Mouse (Mus musculus): ENCODE measurements at regions not wholly inside any gene's neighbourhood (a gene's known extent, or its start where the extent isn't known, plus 50 kb on each side); places are given as distances from the start of the nearest gene placed in this dataset.

- H3K27me3 ChIP-seq (ENCODE audit: control insufficient read depth, insufficient read depth, low read length): no peaks in the 10 kb centered on the region
- H3K4me3 ChIP-seq (replicated peaks; ENCODE audit: insufficient read depth, low read depth, low read length): no peak overlapping the region
- H3K4me1 ChIP-seq (ENCODE audit: control insufficient read depth, insufficient read depth, low read length): peaks cover 3% of the 10 kb centered on the region; the same call in 1 of the 2 replicates
- H3K27ac ChIP-seq (ENCODE audit: insufficient read depth, low read length): no peak overlapping the region
- WGBS: 76% methylated on average over 2 of the region's 2 CpGs
- TF ChIP-seq CTCF (IDR thresholded peaks at IDR 0.05; ENCODE audit: borderline replicate concordance, insufficient read depth, low read depth, low read length) (no peak), POLR2A (IDR thresholded peaks at IDR 0.05; ENCODE audit: borderline replicate concordance, insufficient read depth, low read length) (no peak)
- no peak for DNase-seq
These were observed 1550.1 kb downstream of the Cdh8 start for GRCm38 (mm10) chr8:97866148-97866547.

- no peaks in the 10 kb centered on the region for H3K27me3 ChIP-seq (ENCODE audit: control insufficient read depth, insufficient read depth, low read length)
- TF ChIP-seq CTCF (IDR thresholded peaks at IDR 0.05; ENCODE audit: borderline replicate concordance, insufficient read depth, low read depth, low read length) (no peak), POLR2A (IDR thresholded peaks at IDR 0.05; ENCODE audit: borderline replicate concordance, insufficient read depth, low read length) (no peak)
- WGBS: 11% methylated on average over 2 of the region's 2 CpGs
- no peak overlapping the region for H3K27ac ChIP-seq (ENCODE audit: insufficient read depth, low read length)
- peaks cover 3% of the 10 kb centered on the region; the same call in 1 of the 2 replicates for H3K4me1 ChIP-seq (ENCODE audit: control insufficient read depth, insufficient read depth, low read length)
- H3K4me3 ChIP-seq (replicated peaks; ENCODE audit: insufficient read depth, low read depth, low read length): no peak overlapping the region
- DNase-seq: peak; percentile 7 to 41
These were observed 1554.8 kb downstream of the Cdh8 start for GRCm38 (mm10) chr8:97861511-97861910.

GRCm38 (mm10) chr8:97860201-97860600 lies 1556.1 kb downstream of the Cdh8 start:
- no peak for DNase-seq
- H3K27me3 ChIP-seq (ENCODE audit: control insufficient read depth, insufficient read depth, low read length): no peaks in the 10 kb centered on the region
- no peak for TF ChIP-seq POLR2A (IDR thresholded peaks at IDR 0.05; ENCODE audit: borderline replicate concordance, insufficient read depth, low read length)
- TF ChIP-seq CTCF (IDR thresholded peaks at IDR 0.05; ENCODE audit: borderline replicate concordance, insufficient read depth, low read depth, low read length): no peak
- peaks cover 3% of the 10 kb centered on the region; the same call in 1 of the 2 replicates for H3K4me1 ChIP-seq (ENCODE audit: control insufficient read depth, insufficient read depth, low read length)
- H3K4me3 ChIP-seq (replicated peaks; ENCODE audit: insufficient read depth, low read depth, low read length): no peak overlapping the region
- no peak overlapping the region for H3K27ac ChIP-seq (ENCODE audit: insufficient read depth, low read length)
- 93% methylated on average over 9 of the region's 9 CpGs for WGBS

- H3K27ac ChIP-seq (ENCODE audit: insufficient read depth, low read length): no peak overlapping the region
- TF ChIP-seq POLR2A (IDR thresholded peaks at IDR 0.05; ENCODE audit: borderline replicate concordance, insufficient read depth, low read length) (no peak), CTCF (IDR thresholded peaks at IDR 0.05; ENCODE audit: borderline replicate concordance, insufficient read depth, low read depth, low read length) (no peak)
- no peaks in the 10 kb centered on the region for H3K27me3 ChIP-seq (ENCODE audit: control insufficient read depth, insufficient read depth, low read length)
- WGBS: 14% methylated on average over 1 of the region's 1 CpGs
- no peak for DNase-seq
- peaks cover 3% of the 10 kb centered on the region; the same call in 1 of the 2 replicates for H3K4me1 ChIP-seq (ENCODE audit: control insufficient read depth, insufficient read depth, low read length)
- H3K4me3 ChIP-seq (replicated peaks; ENCODE audit: insufficient read depth, low read depth, low read length): no peak overlapping the region
These were observed 1559.0 kb downstream of the Cdh8 start for GRCm38 (mm10) chr8:97857252-97857651.

Data from cerebellum, adult 2 months (tissue).